Mouse (Mus musculus): ENCODE data around the gene Cdk2ap2.
"Not testable (repeated sequence)": the region's sequence is repeated elsewhere in the genome, so short reads cannot be mapped to it uniquely, and the experiment has no call there.

Gene Cdk2ap2

DNA sequence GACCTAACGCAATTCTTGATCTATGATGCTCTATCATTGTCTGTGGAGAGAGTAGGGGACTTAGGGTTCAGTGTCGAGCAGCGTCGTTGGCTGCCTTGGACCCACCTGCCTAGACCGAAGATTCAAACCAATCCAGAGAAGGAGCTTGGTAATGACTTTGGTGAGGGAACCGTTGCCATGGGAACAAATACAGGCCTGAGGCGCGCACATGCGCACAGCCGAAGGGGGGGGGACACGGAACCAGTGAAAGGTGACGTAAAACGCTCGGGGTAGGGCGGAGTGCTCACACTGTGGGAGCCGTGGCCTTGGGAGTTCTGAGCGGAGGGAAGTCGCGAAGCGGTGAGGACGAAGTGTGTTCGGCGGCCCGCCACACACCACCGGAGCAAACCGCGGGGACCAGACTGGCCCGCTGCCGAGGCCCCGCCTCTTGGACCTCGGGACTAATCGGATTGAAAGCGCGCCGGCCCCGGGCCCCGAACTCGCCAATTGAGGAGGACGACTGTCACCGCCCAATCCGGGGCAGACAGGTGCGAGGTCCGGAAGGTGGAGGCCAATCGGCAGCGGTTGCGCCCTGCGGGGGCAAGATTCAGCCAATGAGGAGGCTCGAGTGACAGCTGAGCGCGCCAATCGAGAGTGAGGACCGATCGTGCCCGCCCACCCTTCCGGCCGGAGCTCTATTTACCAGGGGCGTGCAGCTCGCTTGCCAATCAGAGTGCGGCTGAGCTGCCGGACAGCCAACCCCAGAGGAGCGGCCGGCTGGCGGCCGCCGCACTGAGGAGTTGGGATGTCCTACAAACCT lies at the start of gene Cdk2ap2:
Gene Cdk2ap2, plus strand, starts transcription at position 541 of the 799 bp plus-strand sequence.
- peak; percentile 98 for DNase-seq (ENCODE audit: low spot score)

GRCm38 (mm10) chr19:4047859-4048258 lies 49.1 kb upstream of the Cdk2ap2 start:
- peak; percentile 82 for DNase-seq (ENCODE audit: low spot score)

- DNase-seq (ENCODE audit: low spot score) = not testable (repeated sequence)
Measured at GRCm38 (mm10) chr19:4049069-4049468, 47.9 kb upstream of the Cdk2ap2 start.

DNA sequence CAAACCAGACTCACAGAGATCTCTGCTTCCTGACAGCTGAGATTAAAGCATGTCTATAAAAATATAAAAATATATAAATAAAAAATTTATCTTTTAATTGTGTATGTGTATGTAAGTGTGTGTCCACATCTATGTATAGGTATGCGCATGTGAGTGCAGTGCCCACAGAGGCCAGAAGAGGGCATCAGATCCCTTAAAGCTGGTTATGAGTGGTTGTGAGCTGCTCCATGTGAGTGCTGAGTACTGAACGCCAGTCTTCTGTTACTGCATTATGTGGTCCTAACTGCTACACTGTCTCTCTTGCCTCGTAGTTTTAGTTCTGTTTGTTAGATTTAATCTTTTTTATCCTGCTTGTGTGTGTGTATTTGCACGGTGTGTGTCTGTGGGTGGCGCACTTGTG lies 46.0 kb upstream of the Cdk2ap2 start:
- no peak for DNase-seq (ENCODE audit: low spot score)

GRCm38 (mm10) chr19:4051741-4052515 lies 45.1 kb upstream of the Cdk2ap2 start:
- DNase-seq (ENCODE audit: low spot score) = peak; percentile 68

- DNase-seq (ENCODE audit: low spot score) = no peak
Measured at GRCm38 (mm10) chr19:4052516-4053030, 44.4 kb upstream of the Cdk2ap2 start.

- DNase-seq (ENCODE audit: low spot score) = no peak
Measured at GRCm38 (mm10) chr19:4054613-4055012, 42.4 kb upstream of the Cdk2ap2 start.

- no peak for DNase-seq (ENCODE audit: low spot score)
Measured at GRCm38 (mm10) chr19:4055216-4055946, 41.6 kb upstream of the Cdk2ap2 start.

DNA sequence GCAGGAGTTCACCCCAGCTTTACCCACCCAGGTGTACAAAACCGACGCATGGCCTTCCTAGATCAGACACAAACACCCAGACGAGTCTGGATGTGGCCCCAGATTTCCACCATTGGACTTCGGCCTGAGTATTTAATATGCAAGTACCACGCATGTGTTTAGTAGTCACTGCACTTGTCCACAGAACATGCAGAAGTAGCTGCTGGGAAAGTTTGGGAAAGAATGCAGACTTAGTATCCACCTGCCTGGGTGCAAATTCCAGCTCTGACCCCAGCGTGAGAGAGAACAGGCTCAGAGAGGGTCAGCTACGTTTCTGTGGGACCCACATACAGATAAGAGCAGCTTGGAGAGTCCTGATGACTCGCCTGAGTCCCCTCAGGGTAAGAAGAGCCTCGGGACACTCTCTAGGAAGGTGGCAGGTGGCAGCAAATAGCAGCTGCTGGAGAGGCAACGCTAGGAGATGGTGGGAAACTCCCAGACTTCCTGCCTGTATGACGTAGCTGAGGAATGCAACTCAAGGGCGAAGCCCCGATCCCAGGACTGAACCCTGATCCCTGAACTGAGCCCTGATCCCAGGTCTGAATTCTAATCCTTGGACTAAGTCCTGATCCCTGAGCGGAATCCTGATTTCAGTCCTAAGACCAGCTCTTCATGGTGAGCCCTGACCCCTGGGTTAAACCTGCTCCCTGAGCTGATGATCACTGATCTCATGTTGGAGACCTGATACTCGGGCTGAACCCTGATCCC lies 40.9 kb upstream of the Cdk2ap2 start:
- no peak for DNase-seq (ENCODE audit: low spot score)

- DNase-seq (ENCODE audit: low spot score) = no peak
Measured at GRCm38 (mm10) chr19:4056727-4057126, 40.3 kb upstream of the Cdk2ap2 start.

DNA sequence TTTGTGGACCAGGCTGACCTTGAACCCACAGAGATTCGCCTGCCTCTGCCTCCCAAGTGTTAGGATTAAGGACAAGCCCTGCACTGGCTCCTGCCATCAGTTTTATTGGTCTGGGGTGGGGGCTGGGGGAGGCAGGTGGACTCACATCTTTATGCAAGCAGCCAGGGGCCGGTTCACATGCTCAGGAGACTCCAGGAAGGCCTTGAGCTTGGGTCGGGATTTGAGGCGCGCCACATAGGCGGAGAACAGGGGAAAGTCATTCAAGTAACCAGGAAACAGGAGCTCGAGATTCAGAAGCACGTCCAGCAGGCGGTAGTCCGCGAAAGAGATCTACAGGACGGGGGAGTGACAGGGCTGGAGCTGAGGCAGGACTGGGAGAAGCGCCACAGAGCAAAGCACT lies 39.6 kb upstream of the Cdk2ap2 start:
- DNase-seq (ENCODE audit: low spot score) = no peak

DNA sequence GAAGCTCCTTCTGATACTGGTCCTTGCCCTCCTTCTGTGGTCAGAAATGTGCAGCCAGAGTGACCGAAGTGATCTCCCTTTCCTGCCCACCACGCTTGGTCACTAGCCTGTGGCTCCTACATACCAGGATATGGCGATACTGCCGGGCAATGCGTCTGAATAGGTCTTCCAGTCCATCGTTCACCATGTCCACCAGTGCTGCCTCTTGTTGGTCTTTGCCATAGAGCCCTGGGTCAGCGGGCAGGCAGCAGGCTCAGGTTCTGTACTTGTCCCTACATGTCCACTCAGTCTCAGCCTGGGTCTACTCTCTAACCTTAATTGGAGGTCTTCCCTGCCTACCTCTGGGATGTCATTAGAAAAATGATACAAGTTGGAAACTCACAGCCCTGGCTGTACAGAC lies 39.0 kb upstream of the Cdk2ap2 start:
- no peak for DNase-seq (ENCODE audit: low spot score)

DNA sequence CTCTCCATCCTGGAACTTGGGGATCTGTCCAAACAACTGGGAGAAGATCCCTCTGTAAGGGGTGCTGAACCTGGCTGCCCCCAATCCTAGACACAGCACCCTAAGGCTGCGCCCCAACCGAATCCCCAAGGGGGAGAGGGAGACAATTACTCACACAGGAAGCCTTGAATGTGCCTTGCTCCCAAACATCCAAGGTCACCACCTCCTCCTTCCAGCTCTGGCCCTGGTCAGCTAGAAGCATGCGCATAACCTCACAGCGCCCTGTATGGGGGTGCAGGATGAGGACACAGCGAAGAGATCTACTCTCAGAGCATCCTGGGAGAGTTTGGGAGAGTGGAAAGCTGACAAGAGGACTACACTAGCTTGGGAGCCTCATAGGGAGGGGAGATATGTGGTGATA lies 38.4 kb upstream of the Cdk2ap2 start:
- no peak for DNase-seq (ENCODE audit: low spot score)

DNA sequence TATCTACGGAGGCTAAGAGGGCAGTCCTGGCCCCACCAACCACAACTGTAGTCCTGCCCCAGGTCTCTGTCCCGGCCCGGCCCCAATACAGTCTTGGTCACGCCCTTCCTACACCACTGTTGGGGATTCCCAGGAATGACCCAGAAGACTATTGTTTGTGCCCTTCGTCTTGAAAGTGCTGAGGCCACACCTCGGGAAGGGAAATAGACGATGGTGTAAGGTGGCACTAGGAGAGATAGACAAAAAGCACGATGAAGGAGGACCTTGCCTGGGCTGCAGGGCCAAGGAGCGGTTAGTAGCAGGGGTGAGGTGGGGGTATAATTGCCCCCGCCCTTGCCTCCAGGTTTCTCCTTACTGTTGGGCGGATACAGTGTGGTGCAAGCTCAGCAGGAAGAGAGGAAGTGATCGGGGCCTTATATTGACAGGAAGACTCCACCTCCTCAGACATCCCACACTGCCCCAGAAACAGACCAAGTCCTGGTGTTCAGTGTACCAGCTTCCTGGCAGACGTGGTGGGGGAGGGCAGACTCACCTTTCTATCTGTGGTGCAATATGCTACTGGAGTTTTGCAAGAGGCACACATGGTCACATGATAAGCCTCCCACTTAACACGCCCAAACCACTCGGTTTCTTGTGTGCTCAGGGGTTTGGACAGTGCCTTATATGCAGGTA lies 37.8 kb upstream of the Cdk2ap2 start, which contains the start of gene Gstp3:
Gene Gstp3, minus strand, starts transcription at position 501 of the 672 bp plus-strand sequence.
- DNase-seq (ENCODE audit: low spot score) = peak; percentile 77

GRCm38 (mm10) chr19:4060044-4060898 lies 36.7 kb upstream of the Cdk2ap2 start:
- not testable (repeated sequence) for DNase-seq (ENCODE audit: low spot score)

- no peak for DNase-seq (ENCODE audit: low spot score)
Measured at GRCm38 (mm10) chr19:4060899-4061465, 36.0 kb upstream of the Cdk2ap2 start.

DNA sequence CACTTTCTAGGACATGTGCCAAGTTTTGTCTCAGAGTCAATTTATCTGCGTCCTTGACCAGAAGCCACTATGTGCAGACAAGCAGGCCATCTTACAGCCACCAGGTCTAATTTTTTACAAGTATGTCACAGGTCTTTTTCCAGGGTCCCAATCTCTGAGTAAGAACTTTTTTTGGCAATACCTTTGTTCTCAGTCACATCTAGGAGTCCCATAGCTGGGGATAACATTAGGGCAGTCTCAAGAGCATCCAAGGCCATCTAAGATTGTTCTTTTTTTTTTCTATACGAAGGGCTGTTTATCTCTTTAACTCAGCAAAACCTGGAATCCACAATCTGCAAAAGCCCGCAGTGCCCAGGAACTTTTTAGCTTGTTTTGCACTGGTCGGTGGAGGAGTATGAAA lies 33.6 kb upstream of the Cdk2ap2 start:
- DNase-seq (ENCODE audit: low spot score) = not testable (repeated sequence)

DNA sequence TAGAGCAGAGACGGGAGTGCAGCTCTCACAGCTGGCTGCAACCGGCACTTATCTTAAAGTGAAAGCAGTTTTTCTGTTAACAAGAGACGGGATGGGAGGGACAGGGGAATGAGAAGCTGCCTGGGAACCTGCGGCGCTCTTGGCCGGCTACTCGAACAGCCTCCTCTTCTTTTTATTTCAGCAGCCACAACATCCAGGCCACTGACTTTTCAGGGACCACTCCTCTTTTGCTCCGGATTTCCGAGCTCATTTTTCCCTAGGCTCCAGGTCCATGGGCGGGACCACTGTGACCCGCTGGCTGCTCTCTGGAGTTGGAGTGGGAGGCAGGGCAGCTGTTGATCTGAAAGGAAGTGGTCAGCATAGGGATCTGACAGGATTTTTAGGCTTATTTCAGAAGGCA lies 32.5 kb upstream of the Cdk2ap2 start:
- DNase-seq (ENCODE audit: low spot score) = not testable (repeated sequence)

- peak; percentile 57 for DNase-seq (ENCODE audit: low spot score)
Measured at GRCm38 (mm10) chr19:4066280-4066679, 30.7 kb upstream of the Cdk2ap2 start.

DNA sequence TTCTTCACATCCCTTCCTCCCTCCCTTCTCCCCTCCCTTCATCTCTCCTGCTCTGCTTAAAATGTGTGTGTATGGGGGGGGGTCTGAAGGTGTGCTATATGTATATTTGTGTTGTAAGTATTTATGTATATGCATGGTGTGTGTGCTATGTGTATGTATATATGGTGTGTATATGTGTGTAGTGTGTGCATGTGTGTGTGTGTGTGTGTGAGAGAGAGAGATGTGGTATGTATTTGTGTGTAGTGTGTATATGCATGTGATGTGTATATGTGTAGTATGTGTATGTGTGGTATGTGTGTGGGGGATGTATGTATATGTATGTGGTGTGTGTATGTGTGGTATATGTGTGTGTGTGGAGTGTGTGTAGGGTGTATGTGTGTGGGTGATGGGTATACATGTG lies 30.1 kb upstream of the Cdk2ap2 start:
- DNase-seq (ENCODE audit: low spot score) = no peak

Measured in T-cell, adult 2 months (primary cell).